Comparison of ENCODE assay signal across 8 mouse cellular contexts in genomic region chr1:52631570-52631969, GRCm38 (mm10). TPM values are rescaled to one million over a fixed set of nuclear protein-coding genes. Genes with fewer than 3 reads are reported as not detected.
DNase-seq lines count a peak whose midpoint lies in the region; ATAC-seq and TF ChIP-seq lines count a peak whose summit lies in the region.

No protein-coding gene starts in this region.

- H3K4me2 ChIP-seq in CH12.LX (ENCODE audit: insufficient read depth, low read depth, poor library complexity, severe bottlenecking): peak overlapping the region; percentile 98
- H3K4me2 ChIP-seq in forebrain, embryonic 15.5 days (replicated peaks): peak overlapping the region; percentile 51
- peak overlapping the region; percentile 60 for H3K4me2 ChIP-seq in liver, postnatal 0 days (ENCODE audit: low read depth, low read length)

- no peak overlapping the region for H3K27ac ChIP-seq in heart, embryonic 10.5 days
- peak overlapping the region; percentile 49; the same call in 1 of the 2 replicates for H3K27ac ChIP-seq in CH12.LX (ENCODE audit: insufficient read depth, low read depth)
- H3K27ac ChIP-seq in forebrain, embryonic 15.5 days (replicated peaks): no peak overlapping the region
- H3K27ac ChIP-seq in liver, postnatal 0 days (ENCODE audit: low read depth): no peak overlapping the region
- H3K27ac ChIP-seq in cerebellum, adult 2 months (ENCODE audit: insufficient read depth, low read length): no peak overlapping the region

- ATAC-seq in forebrain, embryonic 15.5 days (replicated peaks): 0 out of 2 replicates have a peak, but pooled peaks have one; percentile 2
- no peak for ATAC-seq in liver, postnatal 0 days

- no peak for TF ChIP-seq POLR2A in CH12.LX (IDR thresholded peaks at IDR 0.05; ENCODE audit: low read depth, low read length)
- TF ChIP-seq POLR2A in cerebellum, adult 2 months (IDR thresholded peaks at IDR 0.05; ENCODE audit: borderline replicate concordance, insufficient read depth, low read length): no peak

- in situ Hi-C loops in CH12.LX (cut with MboI; ENCODE audit: low pct_ligation_motif_present, low pct_unique_long_range_greater_than_20kb, low sequenced_read_pairs): loop anchor here (25.0 kb wide), 4 partner anchors 231 to 519 kb away; partner anchors contain the start of gene Stat1

- peak overlapping the region; percentile 95 for H3K4me3 ChIP-seq in heart, embryonic 10.5 days
- H3K4me3 ChIP-seq in CH12.LX (replicated peaks in 1 of 3; ENCODE audit: low read depth in 2 of 3, low read length in 2 of 3, poor library complexity in 1 of 3): peak overlapping the region; percentile 80 to 99 (median 89)
- H3K4me3 ChIP-seq in forebrain, embryonic 15.5 days: peak overlapping the region; percentile 92
- H3K4me3 ChIP-seq in liver, postnatal 0 days (ENCODE audit: low read depth, low read length): peak overlapping the region; percentile 71
- no peak overlapping the region for H3K4me3 ChIP-seq in cerebellum, adult 2 months (replicated peaks; ENCODE audit: insufficient read depth, low read depth, low read length)

- peak; percentile 43 to 59; a peak in 3 of 4 replicates for TF ChIP-seq CTCF in CH12.LX (conservative IDR thresholded peaks at IDR 0.05 in 1 of 2, IDR thresholded peaks at IDR 0.05 in 1 of 2; ENCODE audit: low read depth in 2 of 2, low read length in 2 of 2)
- TF ChIP-seq CTCF in liver, postnatal 0 days (IDR thresholded peaks at IDR 0.05; ENCODE audit: low read depth): peak; percentile 41
- TF ChIP-seq CTCF in cerebellum, adult 2 months (IDR thresholded peaks at IDR 0.05; ENCODE audit: borderline replicate concordance, insufficient read depth, low read depth, low read length): no peak

- H3K36me3 ChIP-seq in heart, embryonic 10.5 days: peaks cover 5% of the 10 kb centered on the region; the same call in 1 of the 2 replicates
- H3K36me3 ChIP-seq in CH12.LX (replicated peaks in 1 of 2; ENCODE audit: control insufficient read depth in 1 of 2, insufficient read depth in 1 of 2, low read length in 1 of 2): peaks cover 2 to 35% of the 10 kb centered on the region in 2 experiments
- H3K36me3 ChIP-seq in forebrain, embryonic 15.5 days: no peaks in the 10 kb centered on the region
- no peaks in the 10 kb centered on the region for H3K36me3 ChIP-seq in liver, postnatal 0 days (replicated peaks; ENCODE audit: insufficient read depth, low read length)

- H3K79me2 ChIP-seq in CH12.LX (replicated peaks; ENCODE audit: control insufficient read depth, extremely low read depth, insufficient read depth, poor library complexity, severe bottlenecking): peaks cover 2% of the 10 kb centered on the region

- WGBS in heart, embryonic 10.5 days: 68% methylated on average over 2 of the region's 2 CpGs
- whole genome bisulfite sequencing in forebrain, embryonic 15.5 days: 63% methylated on average over 2 of the region's 2 CpGs
- 69% methylated on average over 2 of the region's 2 CpGs for WGBS in liver, postnatal 0 days (ENCODE audit: insufficient replicate concordance)
- 60% methylated on average over 2 of the region's 2 CpGs for whole genome bisulfite sequencing in cerebellum, adult 2 months

- dilution Hi-C loops in CH12.LX (cut with MboI; ENCODE audit: extremely low pct_ligation_motif_present, extremely low pct_unique_long_range_greater_than_20kb, low sequenced_read_pairs): no loop called here

- H3K4me1 ChIP-seq in heart, embryonic 10.5 days: peaks cover 6% of the 10 kb centered on the region; the same call in 1 of the 2 replicates
- peaks cover 2 to 47% of the 10 kb centered on the region in 2 experiments; a peak in 3 of 4 replicates for H3K4me1 ChIP-seq in CH12.LX (ENCODE audit: control insufficient read depth in 1 of 2, insufficient read depth in 2 of 2)
- H3K4me1 ChIP-seq in forebrain, embryonic 15.5 days: peaks cover 18% of the 10 kb centered on the region
- H3K4me1 ChIP-seq in liver, postnatal 0 days (ENCODE audit: insufficient read depth): peaks cover 4% of the 10 kb centered on the region; the same call in 1 of the 2 replicates
- peaks cover 2% of the 10 kb centered on the region; the same call in 1 of the 2 replicates for H3K4me1 ChIP-seq in cerebellum, adult 2 months (ENCODE audit: control insufficient read depth, insufficient read depth, low read length)

- no peaks in the 10 kb centered on the region for H3K27me3 ChIP-seq in heart, embryonic 10.5 days (ENCODE audit: insufficient read depth, poor library complexity, severe bottlenecking)
- H3K27me3 ChIP-seq in CH12.LX (replicated peaks): no peaks in the 10 kb centered on the region
- no peaks in the 10 kb centered on the region for H3K27me3 ChIP-seq in forebrain, embryonic 15.5 days
- H3K27me3 ChIP-seq in liver, postnatal 0 days (ENCODE audit: insufficient read depth, low read length): no peaks in the 10 kb centered on the region
- H3K27me3 ChIP-seq in cerebellum, adult 2 months (ENCODE audit: control insufficient read depth, insufficient read depth, low read length): no peaks in the 10 kb centered on the region

- TF ChIP-seq RAD21 in CH12.LX (IDR thresholded peaks at IDR 0.05; ENCODE audit: low read depth, low read length): peak; percentile 32

- no peaks in the 10 kb centered on the region for H3K9me3 ChIP-seq in heart, embryonic 10.5 days
- no peaks in the 10 kb centered on the region for H3K9me3 ChIP-seq in CH12.LX (replicated peaks; ENCODE audit: low read length)
- H3K9me3 ChIP-seq in forebrain, embryonic 15.5 days: no peaks in the 10 kb centered on the region
- no peaks in the 10 kb centered on the region for H3K9me3 ChIP-seq in liver, postnatal 0 days (ENCODE audit: low read length)

- H3K9ac ChIP-seq in CH12.LX (ENCODE audit: insufficient read depth, low read depth): peak overlapping the region; percentile 94
- peak overlapping the region; percentile 93 for H3K9ac ChIP-seq in forebrain, embryonic 15.5 days (replicated peaks)
- no peak overlapping the region for H3K9ac ChIP-seq in liver, postnatal 0 days (replicated peaks)

- no peak for TF ChIP-seq EP300 in CH12.LX (IDR thresholded peaks at IDR 0.05; ENCODE audit: low read length)
- no peak for TF ChIP-seq EP300 in liver, postnatal 0 days (IDR thresholded peaks at IDR 0.05; ENCODE audit: low read depth)

- no peak for DNase-seq in heart, embryonic 10.5 days (ENCODE audit: low spot score)
- DNase-seq in heart, adult 8-10 months (ENCODE audit: low spot score): no peak
- peak; percentile 63 for DNase-seq in CH12.LX (ENCODE audit: extremely low read depth)
- no peak for DNase-seq in liver, postnatal 0 days
- DNase-seq in testis, postnatal 10 days (ENCODE audit: low spot score): no peak
- no peak for DNase-seq in cerebellum, adult 2 months
- DNase-seq in layer of hippocampus, postnatal 10 days (ENCODE audit: low spot score in 2 of 2): no peak

TF ChIP-seq in CH12.LX, 34 proteins besides CTCF, POLR2A, EP300 and RAD21:
- no peak for TF ChIP-seq MXI1 (IDR thresholded peaks at IDR 0.05; ENCODE audit: low read depth, low read length)
- no peak for TF ChIP-seq E2F4 (IDR thresholded peaks at IDR 0.05; ENCODE audit: insufficient replicate concordance, low read depth, low read length)
- peak; percentile 30 for TF ChIP-seq SMC3 (IDR thresholded peaks at IDR 0.05; ENCODE audit: low read depth, low read length)

RNA-seq across cellular contexts. Expression of gene Nemp2, which starts 1.1 kb away (rescaled TPM):
- 6.3 and 6.6 TPM in 2 replicates for polyA plus RNA-seq in heart, embryonic 10.5 days (2016; fragmentation: Nextera tagmentation; extraction: Ambion mirVana)
- total RNA-seq in heart, adult 8-10 months (2022): 1 to 10 TPM in 1 of 4 experiments, under 1 TPM in 3; 0.71 to 1.3 (median 0.93) TPM
- total RNA-seq in CH12.LX (2012; rRNA removed) (9.4 and 11.2 TPM in 2 replicates), CH12.LX (2014; rRNA removed) (18.2 and 20.1 TPM in 2 replicates)
- 10.2 and 13.3 TPM in 2 replicates for polyA plus RNA-seq in CH12.LX (2012; ENCODE audit: insufficient read length, low read depth)
- polyA plus RNA-seq in forebrain, embryonic 15.5 days (2015; fragmentation: Nextera tagmentation; extraction: Ambion mirVana): 8.5 and 8.9 TPM in 2 replicates
- polyA plus RNA-seq in liver, postnatal 0 days (2015; fragmentation: Nextera tagmentation; extraction: Ambion mirVana): 1.1 and 1.2 TPM in 2 replicates
- 9.3 and 11.3 TPM in 2 replicates for polyA plus RNA-seq in cerebellum, adult 2 months (2012; rRNA removed)
- total RNA-seq in layer of hippocampus, postnatal 10 days (2021): 1 to 10 TPM; 3.5 to 5.9 TPM
